Mouse (Mus musculus) left cerebral cortex, adult 8-10 months (tissue): ENCODE results near the gene Gng7. TPM values are rescaled to one million over a fixed set of nuclear protein-coding genes. Genes with fewer than 3 reads are reported as not detected.

Experiments used
- DNase-seq, 2 experiments: peaks; one replicate each; pipeline ENCODE4 v3.0.0; 2022; ENCODE audit warnings: low spot score in 2 of 2
- total RNA-seq, 4 experiments: library from RNA; stranded (reverse); gene quantifications; 2 replicates each; pipeline ENCODE4 v1.2.4; 2022

The Gng7 gene
- total RNA-seq, 4 experiments from 2014 or later, result 204 to 252 (median 224) TPM

GRCm38 (mm10) chr10:80901409-80902272 lies 113.1 kb downstream of the Gng7 start:
- DNase-seq, result no peak

DNA sequence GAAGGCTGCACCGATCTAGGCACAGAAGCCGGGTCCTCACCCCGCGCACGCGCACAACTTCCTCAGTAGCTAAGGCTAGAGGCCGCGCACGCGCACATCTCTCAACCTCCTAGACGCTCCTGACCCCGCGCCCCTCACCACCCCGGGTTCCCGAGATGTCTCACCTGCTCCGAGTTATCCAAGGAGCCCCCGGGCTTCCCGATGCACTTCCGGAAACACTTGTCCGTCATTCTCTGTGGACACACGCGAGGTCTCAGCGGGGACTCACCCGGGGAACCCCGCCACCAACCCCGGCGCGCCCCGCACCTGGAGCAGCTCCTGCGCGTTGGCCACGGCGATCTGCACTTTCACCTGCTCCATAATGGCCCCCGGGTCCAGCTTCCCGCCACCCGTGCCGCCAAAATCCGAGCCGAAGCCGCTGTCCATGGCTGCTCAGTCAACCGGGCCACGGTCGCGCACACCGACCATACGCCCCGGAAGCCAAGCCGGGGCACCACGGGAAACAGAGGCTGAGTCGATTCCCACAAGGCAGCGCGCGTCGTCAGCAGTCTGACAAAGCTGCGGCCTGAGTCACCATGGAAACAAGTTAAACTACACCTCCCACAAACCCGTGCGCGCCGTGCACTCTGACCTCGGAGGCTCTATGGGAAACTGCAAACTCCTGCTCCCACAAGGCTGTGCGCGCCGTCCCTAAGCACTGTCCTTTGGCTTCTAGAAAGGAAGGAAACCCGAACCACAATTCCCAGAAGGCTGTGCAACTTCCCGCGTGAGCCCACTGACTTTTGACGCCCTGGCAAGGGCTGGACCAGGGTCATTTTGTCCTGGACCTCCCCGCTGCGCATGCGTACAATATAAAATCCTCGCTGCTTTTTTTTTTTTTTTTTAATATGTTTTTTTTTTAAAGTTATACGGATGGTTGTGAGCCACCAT lies 114.2 kb downstream of the Gng7 start, which contains the start of gene Timm13:
Gene Timm13, minus strand, starts transcription at position 652 of the 930 bp plus-strand sequence.
- DNase-seq, result peak; percentile 97 to 99

DNA sequence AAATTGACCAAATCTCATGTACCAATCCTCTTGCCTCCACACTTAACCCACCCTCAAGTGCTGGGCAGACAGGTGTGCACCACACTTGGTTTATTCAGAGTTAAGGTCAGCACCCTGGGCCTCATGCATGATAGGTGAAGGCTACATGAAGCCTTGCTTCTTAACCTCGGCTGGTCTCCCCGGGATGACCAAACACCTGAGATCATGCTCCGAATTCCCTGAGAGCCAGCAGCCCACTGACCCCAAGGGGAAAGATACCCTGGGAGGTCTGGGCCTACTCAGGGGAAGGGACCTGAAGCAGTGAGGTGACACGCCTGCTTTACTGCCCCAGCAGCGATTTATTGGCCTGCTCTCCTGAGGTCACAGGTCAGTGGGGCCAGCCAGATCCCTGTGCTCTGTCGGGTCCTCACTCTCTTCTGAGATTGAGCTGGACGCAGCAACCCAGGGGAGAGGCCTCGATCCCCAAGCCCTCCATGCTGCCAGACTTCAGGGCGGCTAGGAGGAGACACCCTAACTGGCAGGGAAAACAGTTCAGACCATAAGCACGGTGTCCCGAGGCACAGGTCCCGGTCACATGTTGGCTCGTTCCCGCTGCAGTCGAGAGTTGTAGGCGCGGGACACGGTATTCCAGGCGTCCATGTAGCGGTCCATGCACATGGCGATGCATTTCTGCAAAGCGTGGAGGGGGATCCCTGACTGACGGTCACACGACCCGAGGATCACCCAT lies 115.0 kb downstream of the Gng7 start:
- no peak for DNase-seq

DNA sequence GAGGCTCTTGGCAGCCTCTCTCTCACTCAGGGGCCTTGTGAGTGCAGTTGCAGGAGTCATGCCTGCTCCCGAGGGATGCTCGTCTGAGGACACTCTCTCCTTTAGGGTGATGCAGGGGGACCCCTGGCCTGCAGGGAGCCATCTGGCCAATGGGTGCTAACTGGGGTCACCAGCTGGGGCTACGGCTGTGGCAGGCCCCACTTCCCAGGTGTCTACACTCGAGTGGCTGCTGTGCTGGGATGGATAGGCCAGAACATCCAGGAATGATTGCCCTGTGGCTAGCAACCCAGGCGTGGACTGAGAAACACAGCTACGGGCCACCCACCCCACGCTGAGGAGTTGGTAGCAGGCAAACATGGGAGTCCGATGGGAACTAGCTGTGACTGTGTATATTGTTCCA lies 115.7 kb downstream of the Gng7 start:
- DNase-seq, result peak in 1 of 2 experiments; percentile 48

Other genes starting within 250 kb of the Gng7 start
- 10 to 100 TPM; 35.5 to 53.7 (median 46.1) TPM for gene Sf3a2, start 216.7 kb downstream of the Gng7 start, total RNA-seq
- gene Plekhj1, start 216.3 kb downstream of the Gng7 start, total RNA-seq, result 10 to 100 TPM; 61.3 to 74.5 (median 66.4) TPM
- gene Amh, start 209.7 kb downstream of the Gng7 start, total RNA-seq, result 1 to 10 TPM; 1.1 to 2.2 (median 1.7) TPM
- gene Jsrp1, start 201.4 kb downstream of the Gng7 start, total RNA-seq, result 1 to 10 TPM; 5.1 to 9.7 (median 6.2) TPM
- 100 to 1,000 TPM; 505 to 586 (median 560) TPM for gene Oaz1, start 188.3 kb downstream of the Gng7 start, total RNA-seq
- gene Lingo3, start 170.9 kb downstream of the Gng7 start, total RNA-seq, result 10 to 100 TPM; 46.4 to 64.4 (median 48.1) TPM
- 10 to 100 TPM; 35.4 to 57.9 (median 48.2) TPM for gene Lsm7, start 159.7 kb downstream of the Gng7 start, total RNA-seq
- gene Sppl2b, start 159.7 kb downstream of the Gng7 start, total RNA-seq, result 10 to 100 TPM; 42.1 to 52.3 (median 46.0) TPM
- gene Tmprss9, start 143.1 kb downstream of the Gng7 start, total RNA-seq, result under 1 TPM; 0.22 to 0.60 (median 0.39) TPM
- gene Timm13, start 114.0 kb downstream of the Gng7 start, total RNA-seq, result 100 to 1,000 TPM; 106 to 147 (median 124) TPM
- 10 to 100 TPM; 17.6 to 21.2 (median 20.1) TPM for gene Lmnb2, start 96.7 kb downstream of the Gng7 start, total RNA-seq
- 10 to 100 TPM; 13.8 to 24.0 (median 20.6) TPM for gene Gadd45b, start 84.9 kb downstream of the Gng7 start, total RNA-seq
- gene Diras1, start 10.7 kb upstream of the Gng7 start, total RNA-seq, result 100 to 1,000 TPM; 115 to 131 (median 118) TPM
- gene Slc39a3, start 22.5 kb upstream of the Gng7 start, total RNA-seq, result 10 to 100 TPM; 53.9 to 58.9 (median 56.4) TPM
- 100 to 1,000 TPM; 165 to 176 (median 169) TPM for gene Sgta, start 45.2 kb upstream of the Gng7 start, total RNA-seq
- gene Thop1, start 55.1 kb upstream of the Gng7 start, total RNA-seq, result 10 to 100 TPM; 37.2 to 47.4 (median 43.3) TPM
- gene Creb3l3, start 83.9 kb upstream of the Gng7 start, total RNA-seq, result under 1 TPM in 3 of 4 experiments, not detected in 1; 0.28 to 0.48 (median 0.37) TPM
- gene Map2k2, start 91.0 kb upstream of the Gng7 start, total RNA-seq, result 100 to 1,000 TPM; 121 to 132 (median 126) TPM
- gene Zbtb7a, start 120.3 kb upstream of the Gng7 start, total RNA-seq, result 100 to 1,000 TPM; 106 to 115 (median 112) TPM
- 10 to 100 TPM; 22.0 to 30.4 (median 27.9) TPM for gene Pias4, start 153.0 kb upstream of the Gng7 start, total RNA-seq
- 100 to 1,000 TPM; 928 to 998 (median 954) TPM for gene Eef2, start 161.7 kb upstream of the Gng7 start, total RNA-seq
- gene Dapk3, start 168.1 kb upstream of the Gng7 start, total RNA-seq, result 10 to 100 TPM; 65.1 to 70.9 (median 68.9) TPM
- gene 4930442H23Rik, start 168.9 kb upstream of the Gng7 start, total RNA-seq, result not detected
- under 1 TPM in 1 of 4 experiments, not detected in 3; 0.18 TPM for gene Nmrk2, start 187.1 kb upstream of the Gng7 start, total RNA-seq
- 100 to 1,000 TPM; 165 to 189 (median 171) TPM for gene Atcay, start 215.9 kb upstream of the Gng7 start, total RNA-seq
- 10 to 100 TPM; 58.4 to 65.1 (median 60.8) TPM for gene Zfr2, start 218.2 kb upstream of the Gng7 start, total RNA-seq
- 100 to 1,000 TPM; 167 to 192 (median 183) TPM for gene Matk, start 238.0 kb upstream of the Gng7 start, total RNA-seq